Mouse (Mus musculus) forebrain, embryonic 10.5 days (tissue): ENCODE measurements around the gene Tmprss13. TPM values are rescaled to one million over a fixed set of nuclear protein-coding genes. Genes with fewer than 3 reads are reported as not detected.

ENCODE experiments used
- DNase-seq: peaks from one replicate; pipeline ENCODE4 v3.0.0-alpha.2; 2017; ENCODE audit warnings: low spot score; ENCODE audit errors: extremely low spot score
- H3K27ac ChIP-seq: fragments of 300-500 bp; sonication (generic); 2 replicates; pipeline ENCODE4 v1.5.1; 2016; ENCODE audit warnings: mild to moderate bottlenecking
- H3K27me3 ChIP-seq: fragments of 300-500 bp; sonication (generic); 2 replicates; pipeline ENCODE4 v1.6.1; 2016; ENCODE audit warnings: mild to moderate bottlenecking; ENCODE audit not compliant: poor library complexity, severe bottlenecking
- H3K36me3 ChIP-seq: fragments of 300-500 bp; sonication (generic); replicated peaks from 2 replicates; pipeline ENCODE4 v1.6.1; 2016; ENCODE audit warnings: mild to moderate bottlenecking, moderate library complexity
- H3K4me1 ChIP-seq: fragments of 300-500 bp; sonication (generic); 2 replicates; pipeline ENCODE4 v1.6.1; 2016
- H3K4me3 ChIP-seq: fragments of 300-500 bp; sonication (generic); 2 replicates; pipeline ENCODE4 v1.5.1; 2016; ENCODE audit warnings: mild to moderate bottlenecking, moderate library complexity
- H3K9me3 ChIP-seq: fragments of 300-500 bp; sonication (generic); 2 replicates; pipeline ENCODE4 v1.6.1; 2016; ENCODE audit warnings: mild to moderate bottlenecking, moderate library complexity
- WGBS: fragments of 180-500 bp; shearing (Covaris S2); methylation state at CpG from one replicate; pipeline ENCODE4 v1.1.7; 2016; 5-methylcytosine and 5-hydroxymethylcytosine counted together
- polyA plus RNA-seq: library from polyadenylated mRNA; unstranded; fragments of >200 nt; fragmentation: Nextera tagmentation; extraction: Ambion mirVana; gene quantifications from 2 replicates; pipeline ENCODE4 v1.2.1, GENCODE M21; 2016

Tmprss13 gene
- 0.12 TPM in 1 of 2 replicates, not detected in the other for polyA plus RNA-seq

DNA sequence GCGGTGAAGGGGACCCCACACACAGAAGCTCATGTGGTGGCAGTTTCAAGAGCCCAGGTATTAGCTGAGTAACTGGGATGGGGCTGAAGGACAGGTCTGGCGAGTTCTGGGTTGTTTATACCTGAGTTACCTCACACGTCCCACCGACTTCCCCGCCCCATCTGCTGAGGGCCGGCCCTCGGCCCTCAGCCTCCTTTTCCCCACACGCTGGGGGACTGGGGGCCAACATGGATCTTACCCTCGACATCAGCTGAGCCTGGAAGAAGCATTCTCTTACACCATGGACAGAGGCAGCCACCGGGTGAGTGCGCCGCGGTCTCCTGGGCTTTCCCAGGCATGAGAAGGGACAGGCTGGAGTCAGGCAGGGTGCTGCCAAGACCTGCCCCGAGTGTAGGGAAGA lies at the start of gene Tmprss13:
Gene Tmprss13, plus strand, starts transcription at position 246 of the 400 bp plus-strand sequence.
- Histone ChIP-seq H3K27me3 (peaks cover 11% of the 10 kb centered on the region), H3K36me3 (no peaks in the 10 kb centered on the region), H3K27ac (no peak within 1 kb of the TSS), H3K4me1 (no peaks in the 10 kb centered on the region), H3K4me3 (no peak within 1 kb of the TSS), H3K9me3 (no peaks in the 10 kb centered on the region)
- 36% methylated on average over 14 of the region's 14 CpGs for WGBS
- no peak for DNase-seq

- Histone ChIP-seq H3K27me3 (peaks cover 47% of the 10 kb centered on the region), H3K36me3 (no peaks in the 10 kb centered on the region), H3K27ac (no peak overlapping the region), H3K4me3 (no peak overlapping the region), H3K4me1 (peaks cover 18% of the 10 kb centered on the region), H3K9me3 (no peaks in the 10 kb centered on the region)
- WGBS: 60% methylated on average over 5 of the region's 5 CpGs
- DNase-seq: no peak
These were observed 46.7 kb upstream of the Tmprss13 start for GRCm38 (mm10) chr9:45272213-45272612.

- Histone ChIP-seq H3K4me1 (peaks cover 3% of the 10 kb centered on the region), H3K27ac (no peak overlapping the region), H3K4me3 (no peak overlapping the region), H3K27me3 (peaks cover 27% of the 10 kb centered on the region), H3K36me3 (no peaks in the 10 kb centered on the region), H3K9me3 (no peaks in the 10 kb centered on the region)
- no peak for DNase-seq
- 91% methylated on average over 4 of the region's 4 CpGs for WGBS
These were observed 44.7 kb upstream of the Tmprss13 start for GRCm38 (mm10) chr9:45274218-45274617.

DNA sequence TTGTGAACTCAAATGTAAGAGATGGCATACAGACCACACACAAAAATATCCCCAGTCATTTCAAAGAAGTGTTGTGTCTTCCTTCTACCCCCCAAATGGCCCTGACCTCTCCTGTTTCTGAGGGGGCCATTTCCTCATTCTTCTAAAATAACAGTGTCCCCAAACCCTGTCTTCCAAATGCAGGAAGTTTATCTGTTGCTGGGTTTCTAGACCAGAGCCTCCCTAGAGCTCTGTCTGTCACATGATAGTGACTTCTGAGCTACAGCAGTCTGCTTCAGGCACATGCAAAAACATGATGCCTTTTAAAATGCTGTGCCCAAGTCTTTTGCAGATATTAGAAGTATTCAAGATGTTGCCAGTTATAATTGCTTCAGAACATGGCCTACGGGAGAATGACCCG lies 44.3 kb upstream of the Tmprss13 start:
- H3K4me3 ChIP-seq: no peak overlapping the region
- no peaks in the 10 kb centered on the region for H3K9me3 ChIP-seq
- H3K36me3 ChIP-seq: no peaks in the 10 kb centered on the region
- DNase-seq: no peak
- 89% methylated on average over 2 of the region's 2 CpGs for WGBS
- H3K27ac ChIP-seq: no peak overlapping the region
- no peaks in the 10 kb centered on the region for H3K4me1 ChIP-seq
- H3K27me3 ChIP-seq: peaks cover 22% of the 10 kb centered on the region

- 84% methylated on average over 3 of the region's 3 CpGs for whole genome bisulfite sequencing
- Histone ChIP-seq H3K4me1 (no peaks in the 10 kb centered on the region), H3K4me3 (no peak overlapping the region), H3K27me3 (no peaks in the 10 kb centered on the region), H3K36me3 (no peaks in the 10 kb centered on the region), H3K9me3 (no peaks in the 10 kb centered on the region), H3K27ac (no peak overlapping the region)
- no peak for DNase-seq
These were observed 38.8 kb upstream of the Tmprss13 start for GRCm38 (mm10) chr9:45280059-45280458.

GRCm38 (mm10) chr9:45280891-45281290 lies 38.0 kb upstream of the Tmprss13 start:
- no peak for DNase-seq
- H3K4me3 ChIP-seq: no peak overlapping the region
- no peaks in the 10 kb centered on the region for H3K36me3 ChIP-seq
- H3K27ac ChIP-seq: no peak overlapping the region
- no peaks in the 10 kb centered on the region for H3K4me1 ChIP-seq
- no peaks in the 10 kb centered on the region for H3K9me3 ChIP-seq
- WGBS: 85% methylated on average over 3 of the region's 3 CpGs
- no peaks in the 10 kb centered on the region for H3K27me3 ChIP-seq

DNA sequence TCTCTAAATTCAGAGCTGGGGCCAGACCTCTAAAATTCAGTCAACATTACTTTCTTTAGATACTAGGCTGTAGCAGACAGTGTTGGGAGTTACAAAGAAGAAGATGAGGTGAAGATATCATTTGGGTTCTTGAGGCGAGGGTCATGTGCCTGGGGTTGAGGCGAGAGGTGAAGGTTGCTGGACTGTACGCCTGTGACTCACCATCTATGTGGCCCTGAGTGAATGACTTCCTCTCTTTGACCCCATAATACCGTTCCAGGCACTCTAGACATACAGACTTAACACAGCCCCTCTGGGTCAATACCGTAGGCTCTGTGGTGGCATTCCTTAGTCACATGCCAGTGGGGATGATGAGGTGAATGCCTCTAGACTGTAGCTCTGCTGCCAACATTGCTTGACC lies 36.4 kb upstream of the Tmprss13 start:
- Histone ChIP-seq H3K4me3 (no peak overlapping the region), H3K9me3 (no peaks in the 10 kb centered on the region), H3K36me3 (no peaks in the 10 kb centered on the region), H3K27me3 (no peaks in the 10 kb centered on the region), H3K27ac (no peak overlapping the region), H3K4me1 (no peaks in the 10 kb centered on the region)
- WGBS: 92% methylated on average over 5 of the region's 5 CpGs
- no peak for DNase-seq

DNA sequence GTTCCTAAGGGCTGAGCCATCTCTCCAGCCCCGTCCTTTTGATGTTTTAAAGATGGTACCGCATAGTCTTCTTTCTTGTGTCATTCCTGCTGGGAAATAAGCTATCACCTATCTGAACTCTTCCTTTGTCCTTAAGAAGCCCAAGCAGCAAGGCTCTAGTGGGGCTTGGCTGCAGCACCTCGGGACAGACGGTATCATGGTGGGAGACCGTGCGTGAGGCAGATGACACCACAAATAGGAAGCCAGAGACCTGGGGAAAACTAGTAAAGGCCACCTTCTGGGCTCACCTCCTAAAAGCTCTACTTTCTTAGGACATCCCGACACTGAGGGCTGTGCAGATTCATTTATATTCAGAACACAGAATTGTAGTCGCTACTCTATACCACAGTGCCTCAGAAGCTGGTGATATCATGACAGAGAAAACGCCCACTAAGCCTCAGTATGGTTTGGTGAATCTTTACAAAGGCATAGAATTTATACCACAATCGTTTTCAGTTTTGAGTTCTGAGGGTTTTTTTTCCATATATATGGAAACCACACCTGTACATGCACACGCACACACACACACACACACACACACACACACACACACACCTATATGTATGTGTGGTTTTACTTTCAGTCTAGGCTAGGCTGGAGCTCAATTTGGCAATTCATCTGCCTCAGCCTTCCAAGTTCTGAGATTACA lies 27.3 kb upstream of the Tmprss13 start:
- Histone ChIP-seq H3K9me3 (no peaks in the 10 kb centered on the region), H3K4me3 (no peak overlapping the region), H3K4me1 (no peaks in the 10 kb centered on the region), H3K27me3 (no peaks in the 10 kb centered on the region), H3K27ac (no peak overlapping the region), H3K36me3 (no peaks in the 10 kb centered on the region)
- WGBS: 86% methylated on average over 11 of the region's 11 CpGs
- DNase-seq: no peak

DNA sequence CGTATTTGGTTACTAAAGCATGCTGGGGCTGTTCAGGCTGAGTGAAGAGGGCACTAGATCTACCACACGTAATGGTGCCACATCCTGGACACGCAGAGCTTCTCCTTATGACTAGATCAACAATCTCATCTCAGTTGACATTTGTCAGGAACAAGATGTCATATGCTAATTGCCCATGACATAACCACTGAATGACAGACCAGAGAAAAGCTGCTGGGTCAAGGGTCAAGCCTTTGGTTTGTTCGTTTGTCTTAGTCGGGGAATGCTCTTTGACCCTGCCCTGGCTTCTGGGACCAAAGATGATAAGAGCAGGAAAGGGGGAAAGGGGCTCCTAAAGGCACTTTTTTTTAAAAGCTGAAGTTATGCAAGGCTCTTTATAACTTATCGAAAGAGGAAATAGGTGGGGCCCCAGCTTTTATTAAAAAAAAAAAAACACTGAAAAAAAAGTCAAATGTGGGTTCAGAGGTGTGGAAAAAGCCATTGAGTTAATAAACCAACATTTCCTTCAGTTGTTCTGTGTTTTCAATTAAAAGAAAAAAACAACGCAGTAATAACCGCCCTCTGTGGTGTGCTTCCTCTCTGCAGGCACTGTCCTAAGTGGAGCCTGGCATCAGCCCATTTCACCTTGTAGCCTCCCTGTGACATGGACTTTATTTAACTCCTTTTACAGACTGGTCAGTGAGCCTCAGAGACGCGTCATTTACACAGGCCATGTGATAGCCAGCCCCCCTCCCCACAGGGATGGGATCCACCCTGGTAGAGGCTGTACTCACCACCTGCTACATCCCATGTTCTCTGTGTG lies 24.5 kb upstream of the Tmprss13 start:
- no peak overlapping the region for H3K27ac ChIP-seq
- no peaks in the 10 kb centered on the region for H3K9me3 ChIP-seq
- 0 out of 2 replicates have a peak, but pooled peaks cover 6% of the 10 kb centered on the region for H3K27me3 ChIP-seq
- no peak overlapping the region for H3K4me3 ChIP-seq
- no peak for DNase-seq
- H3K4me1 ChIP-seq: no peaks in the 10 kb centered on the region
- 64% methylated on average over 10 of the region's 10 CpGs for WGBS
- no peaks in the 10 kb centered on the region for H3K36me3 ChIP-seq

- DNase-seq: peak; percentile 46
- Histone ChIP-seq H3K4me3 (no peak overlapping the region), H3K27ac (no peak overlapping the region), H3K27me3 (0 out of 2 replicates have a peak, but pooled peaks cover 6% of the 10 kb centered on the region), H3K36me3 (no peaks in the 10 kb centered on the region), H3K4me1 (peaks cover 7% of the 10 kb centered on the region), H3K9me3 (0 out of 2 replicates have a peak, but pooled peaks cover 4% of the 10 kb centered on the region)
- WGBS: 79% methylated on average over 11 of the region's 11 CpGs
These were observed 19.5 kb upstream of the Tmprss13 start for GRCm38 (mm10) chr9:45299231-45300006.

GRCm38 (mm10) chr9:45300422-45301104 lies 18.3 kb upstream of the Tmprss13 start:
- 24% methylated on average over 20 of the region's 20 CpGs for WGBS
- H3K9me3 ChIP-seq: 0 out of 2 replicates have a peak, but pooled peaks cover 4% of the 10 kb centered on the region
- peak overlapping the region; percentile 45 for H3K4me3 ChIP-seq
- H3K4me1 ChIP-seq: peaks cover 7% of the 10 kb centered on the region
- peak; percentile 89 for DNase-seq
- peak overlapping the region; percentile 83 for H3K27ac ChIP-seq
- H3K27me3 ChIP-seq: 0 out of 2 replicates have a peak, but pooled peaks cover 6% of the 10 kb centered on the region
- H3K36me3 ChIP-seq: no peaks in the 10 kb centered on the region

- no peak for DNase-seq
- Histone ChIP-seq H3K36me3 (no peaks in the 10 kb centered on the region), H3K4me1 (peaks cover 7% of the 10 kb centered on the region), H3K4me3 (no peak overlapping the region), H3K27me3 (0 out of 2 replicates have a peak, but pooled peaks cover 6% of the 10 kb centered on the region), H3K27ac (no peak overlapping the region), H3K9me3 (0 out of 2 replicates have a peak, but pooled peaks cover 4% of the 10 kb centered on the region)
- WGBS: 91% methylated on average over 8 of the region's 8 CpGs
These were observed 17.1 kb upstream of the Tmprss13 start for GRCm38 (mm10) chr9:45301771-45302170.
